Mouse (Mus musculus): ENCODE results near the gene Dnah6. TPM values are rescaled to one million over a fixed set of nuclear protein-coding genes. Genes with fewer than 3 reads are reported as not detected.

Gene Dnah6
- total and polyA plus RNA-seq, 3 experiments, result 0.05 to 0.27 (median 0.07) TPM

- Histone ChIP-seq H3K9ac (ENCODE audit: low read depth, low read length) (peak overlapping the region; percentile 99), H3K4me1 (ENCODE audit: control insufficient read depth, insufficient read depth, low read length) (peaks cover 6% of the 10 kb centered on the region), H3K36me3 (ENCODE audit: control insufficient read depth, insufficient read depth, low read length) (peaks cover 1% of the 10 kb centered on the region; the same call in 1 of the 2 replicates), H3K79me2 (replicated peaks; ENCODE audit: control insufficient read depth, insufficient read depth, low read length) (peaks cover 4% of the 10 kb centered on the region; the same call in 1 of the 2 replicates), H3K4me3 (peak overlapping the region; percentile 85), H3K27me3 (ENCODE audit: control insufficient read depth, insufficient read depth, low read length) (no peaks in the 10 kb centered on the region), H3K27ac (peak overlapping the region; percentile 95; the same call in 1 of the 2 replicates)
- no peak for TF ChIP-seq EP300 (IDR thresholded peaks at IDR 0.05; ENCODE audit: insufficient read depth, low read depth, low read length)
- no peak for TF ChIP-seq POLR2A (IDR thresholded peaks at IDR 0.05; ENCODE audit: insufficient read depth, low read depth, low read length)
- TF ChIP-seq CTCF (IDR thresholded peaks at IDR 0.05), result no peak
- intact Hi-C loops (cut with DNase I), result no loop called here
- under 1% methylated on average over 12 of the region's 12 CpGs for WGBS
- peak; percentile 24 to 35 for DNase-seq
Observed at GRCm38 (mm10) chr6:73249049-73249422, 27.6 kb upstream of the Dnah6 start.

GRCm38 (mm10) chr6:73248237-73249048 lies 27.0 kb upstream of the Dnah6 start, which contains the start of gene Suclg1:
Suclg1 (plus strand) TSS chr6:73248382.
- peak; percentile 67; the same call in 1 of the 2 replicates for TF ChIP-seq EP300 (IDR thresholded peaks at IDR 0.05; ENCODE audit: insufficient read depth, low read depth, low read length)
- TF ChIP-seq CTCF (IDR thresholded peaks at IDR 0.05), result no peak
- TF ChIP-seq POLR2A (IDR thresholded peaks at IDR 0.05; ENCODE audit: insufficient read depth, low read depth, low read length), result peak; percentile 87
- Histone ChIP-seq H3K27ac (peak within 1 kb of the TSS; percentile 95), H3K79me2 (replicated peaks; ENCODE audit: control insufficient read depth, insufficient read depth, low read length) (peaks cover 4% of the 10 kb centered on the region; the same call in 1 of the 2 replicates), H3K4me1 (ENCODE audit: control insufficient read depth, insufficient read depth, low read length) (peaks cover 5% of the 10 kb centered on the region), H3K36me3 (ENCODE audit: control insufficient read depth, insufficient read depth, low read length) (no peaks in the 10 kb centered on the region; the same call in 1 of the 2 replicates), H3K9ac (ENCODE audit: low read depth, low read length) (peak within 1 kb of the TSS; percentile 99), H3K4me3 (peak within 1 kb of the TSS; percentile 85), H3K27me3 (ENCODE audit: control insufficient read depth, insufficient read depth, low read length) (no peaks in the 10 kb centered on the region)
- WGBS, result under 1% methylated on average over 58 of the region's 58 CpGs
- DNase-seq, result peak; percentile 88 to 90
- intact Hi-C loops (cut with DNase I), result no loop called here

DNA sequence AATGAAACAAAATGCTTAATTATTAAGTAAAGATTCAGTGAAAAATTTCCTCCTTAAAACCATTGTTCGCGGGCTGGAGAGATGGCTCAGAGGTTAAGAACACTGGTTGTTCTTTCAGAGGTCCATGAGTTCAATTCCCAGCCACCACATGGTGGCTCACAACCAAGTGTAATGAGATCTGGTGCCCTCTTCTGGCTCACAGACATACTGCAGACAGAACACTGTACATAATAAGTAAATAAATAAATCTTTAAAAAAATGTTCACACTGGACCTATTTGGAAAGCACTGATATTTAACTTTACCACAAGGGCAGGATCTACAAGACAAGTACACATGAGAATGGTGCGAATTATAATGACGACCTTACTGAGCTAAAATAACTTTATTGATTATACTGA lies 26.0 kb upstream of the Dnah6 start:
- intact Hi-C loops (cut with DNase I), result no loop called here

GRCm38 (mm10) chr6:73246821-73247220 lies 25.4 kb upstream of the Dnah6 start:
- no peak overlapping the region for H3K4me3 ChIP-seq
- H3K27me3 ChIP-seq (ENCODE audit: control insufficient read depth, insufficient read depth, low read length), result no peaks in the 10 kb centered on the region
- no peaks in the 10 kb centered on the region; the same call in 1 of the 2 replicates for H3K36me3 ChIP-seq (ENCODE audit: control insufficient read depth, insufficient read depth, low read length)
- TF ChIP-seq POLR2A (IDR thresholded peaks at IDR 0.05; ENCODE audit: insufficient read depth, low read depth, low read length) (no peak), EP300 (IDR thresholded peaks at IDR 0.05; ENCODE audit: insufficient read depth, low read depth, low read length) (no peak), CTCF (IDR thresholded peaks at IDR 0.05) (no peak)
- 0 out of 2 replicates have a peak, but pooled peaks cover 3% of the 10 kb centered on the region for H3K79me2 ChIP-seq (replicated peaks; ENCODE audit: control insufficient read depth, insufficient read depth, low read length)
- no peak for DNase-seq
- intact Hi-C loops (cut with DNase I), result no loop called here
- H3K9ac ChIP-seq (ENCODE audit: low read depth, low read length), result no peak overlapping the region
- 81% methylated on average over 2 of the region's 2 CpGs for WGBS
- H3K4me1 ChIP-seq (ENCODE audit: control insufficient read depth, insufficient read depth, low read length), result peaks cover 1% of the 10 kb centered on the region
- H3K27ac ChIP-seq, result no peak overlapping the region

More for the DNA sequence above, 26.0 kb upstream of the Dnah6 start:
- Histone ChIP-seq H3K27ac (no peak overlapping the region), H3K4me1 (ENCODE audit: control insufficient read depth, insufficient read depth, low read length) (peaks cover 4% of the 10 kb centered on the region), H3K4me3 (no peak overlapping the region; the same call in 1 of the 2 replicates), H3K36me3 (ENCODE audit: control insufficient read depth, insufficient read depth, low read length) (no peaks in the 10 kb centered on the region; the same call in 1 of the 2 replicates), H3K27me3 (ENCODE audit: control insufficient read depth, insufficient read depth, low read length) (no peaks in the 10 kb centered on the region), H3K79me2 (replicated peaks; ENCODE audit: control insufficient read depth, insufficient read depth, low read length) (peaks cover 4% of the 10 kb centered on the region; the same call in 1 of the 2 replicates), H3K9ac (ENCODE audit: low read depth, low read length) (no peak overlapping the region)
- DNase-seq, result no peak
- 50% methylated on average over 4 of the region's 4 CpGs for WGBS
- TF ChIP-seq POLR2A (IDR thresholded peaks at IDR 0.05; ENCODE audit: insufficient read depth, low read depth, low read length), result no peak
- no peak for TF ChIP-seq EP300 (IDR thresholded peaks at IDR 0.05; ENCODE audit: insufficient read depth, low read depth, low read length)
- TF ChIP-seq CTCF (IDR thresholded peaks at IDR 0.05), result peak; percentile 68

GRCm38 (mm10) chr6:73235650-73236049 lies 14.2 kb upstream of the Dnah6 start:
- H3K79me2 ChIP-seq (replicated peaks; ENCODE audit: control insufficient read depth, insufficient read depth, low read length), result no peaks in the 10 kb centered on the region
- no peaks in the 10 kb centered on the region for H3K4me1 ChIP-seq (ENCODE audit: control insufficient read depth, insufficient read depth, low read length)
- no peak for DNase-seq
- H3K4me3 ChIP-seq, result no peak overlapping the region
- no peak overlapping the region for H3K9ac ChIP-seq (ENCODE audit: low read depth, low read length)
- no peak for TF ChIP-seq CTCF (IDR thresholded peaks at IDR 0.05)
- no peak for TF ChIP-seq POLR2A (IDR thresholded peaks at IDR 0.05; ENCODE audit: insufficient read depth, low read depth, low read length)
- TF ChIP-seq EP300 (IDR thresholded peaks at IDR 0.05; ENCODE audit: insufficient read depth, low read depth, low read length), result no peak
- H3K36me3 ChIP-seq (ENCODE audit: control insufficient read depth, insufficient read depth, low read length), result no peaks in the 10 kb centered on the region
- 80% methylated on average over 3 of the region's 3 CpGs for WGBS
- intact Hi-C loops (cut with DNase I), result no loop called here
- no peak overlapping the region for H3K27ac ChIP-seq
- H3K27me3 ChIP-seq (ENCODE audit: control insufficient read depth, insufficient read depth, low read length), result no peaks in the 10 kb centered on the region

All from heart, adult 2 months (tissue).